Mouse (Mus musculus) brain, embryonic 14.5 days (tissue): ENCODE measurements at regions not wholly inside any gene's neighbourhood (a gene's known extent, or its start where the extent isn't known, plus 50 kb on each side); places are given as distances from the start of the nearest gene placed in this dataset.

Experiments
- CTCF ChIP-seq: fragments of 200-500 bp; IDR thresholded peaks from 2 replicates; pipeline ENCODE4 v1.5.1; 2012; ENCODE audit warnings: inconsistent platforms, mild to moderate bottlenecking, moderate library complexity, borderline replicate concordance; ENCODE audit not compliant: insufficient read depth, insufficient read length; ENCODE audit errors: extremely low read depth
- POLR2A ChIP-seq: fragments of 200-500 bp; IDR thresholded peaks from 2 replicates; pipeline ENCODE4 v1.6.1; 2012; ENCODE audit warnings: mild to moderate bottlenecking, inconsistent platforms, borderline replicate concordance; ENCODE audit not compliant: poor library complexity, insufficient read depth, insufficient read length, severe bottlenecking; ENCODE audit errors: extremely low read depth

GRCm38 (mm10) chr2:9683673-9684210 lies 197.3 kb upstream of the 4930412O13Rik start:
- no peak for TF ChIP-seq CTCF
- no peak for TF ChIP-seq POLR2A
